Mouse (Mus musculus) lung, adult 2 months (tissue): ENCODE measurements around the gene Tmcc3.

Experiments used
- CTCF ChIP-seq: fragments of 200-500 bp; IDR thresholded peaks from 2 replicates; pipeline ENCODE4 v1.5.1; 2011; ENCODE audit warnings: mild to moderate bottlenecking, low read length, control low read depth; ENCODE audit not compliant: insufficient read depth
- POLR2A ChIP-seq: fragments of 200-500 bp; IDR thresholded peaks from 2 replicates; pipeline ENCODE4 v1.6.1; 2011; ENCODE audit warnings: low read depth, mild to moderate bottlenecking, control low read depth, low read length, borderline replicate concordance; ENCODE audit errors: extremely low read depth

GRCm38 (mm10) chr10:94545259-94546019 lies 233.7 kb downstream of the Tmcc3 start:
- TF ChIP-seq POLR2A: no peak
- no peak for TF ChIP-seq CTCF
